Mouse (Mus musculus) limb, embryonic 10.5 days (tissue): ENCODE measurements around the gene Wasl. TPM values are rescaled to one million over a fixed set of nuclear protein-coding genes. Genes with fewer than 3 reads are reported as not detected.

Experiments
- polyA plus RNA-seq: library from polyadenylated mRNA; unstranded; fragments of >200 nt; fragmentation: Nextera tagmentation; extraction: Ambion mirVana; gene quantifications from 2 replicates; pipeline ENCODE4 v1.2.1, GENCODE M21; 2016

Gene Wasl
- polyA plus RNA-seq, 1 experiment from 2014 or later, result 59.0 TPM

Other genes with a start within 250 kb of the Wasl start
- gene Iqub, start 149.9 kb downstream of the Wasl start, polyA plus RNA-seq, result 0.08 TPM in 1 of 2 replicates, not detected in the other
- gene Ndufa5, start 137.0 kb downstream of the Wasl start, polyA plus RNA-seq, result 267 TPM in 2 replicates
- gene Asb15, start 136.9 kb downstream of the Wasl start, polyA plus RNA-seq, result not detected in 2 replicates
- 0.06 TPM in 1 of 2 replicates, not detected in the other for gene Lmod2, start 67.2 kb downstream of the Wasl start, polyA plus RNA-seq
- not detected in 2 replicates for gene Hyal6, start 68.2 kb upstream of the Wasl start, polyA plus RNA-seq
- not detected in 2 replicates for gene Hyal4, start 83.3 kb upstream of the Wasl start, polyA plus RNA-seq
- not detected in 2 replicates for gene Spam1, start 126.2 kb upstream of the Wasl start, polyA plus RNA-seq
- gene Hyal5, start 193.0 kb upstream of the Wasl start, polyA plus RNA-seq, result not detected in 2 replicates